Mouse (Mus musculus) ES-E14 (cell line): ENCODE measurements around the gene Prcc.

Source experiments
- HCFC1 ChIP-seq: IDR thresholded peaks from 2 replicates; pipeline ENCODE4 v1.6.1; 2012; ENCODE audit warnings: low read length, inconsistent platforms, borderline replicate concordance; ENCODE audit not compliant: insufficient read depth
- MAFK ChIP-seq: IDR thresholded peaks from 2 replicates; pipeline ENCODE4 v1.6.1; 2014; ENCODE audit warnings: mild to moderate bottlenecking, low read depth, low read length, inconsistent platforms; ENCODE audit not compliant: insufficient read depth
- ZNF384 ChIP-seq: IDR thresholded peaks from 2 replicates; pipeline ENCODE4 v1.6.1; 2012; ENCODE audit warnings: low read depth, low read length, inconsistent platforms

DNA sequence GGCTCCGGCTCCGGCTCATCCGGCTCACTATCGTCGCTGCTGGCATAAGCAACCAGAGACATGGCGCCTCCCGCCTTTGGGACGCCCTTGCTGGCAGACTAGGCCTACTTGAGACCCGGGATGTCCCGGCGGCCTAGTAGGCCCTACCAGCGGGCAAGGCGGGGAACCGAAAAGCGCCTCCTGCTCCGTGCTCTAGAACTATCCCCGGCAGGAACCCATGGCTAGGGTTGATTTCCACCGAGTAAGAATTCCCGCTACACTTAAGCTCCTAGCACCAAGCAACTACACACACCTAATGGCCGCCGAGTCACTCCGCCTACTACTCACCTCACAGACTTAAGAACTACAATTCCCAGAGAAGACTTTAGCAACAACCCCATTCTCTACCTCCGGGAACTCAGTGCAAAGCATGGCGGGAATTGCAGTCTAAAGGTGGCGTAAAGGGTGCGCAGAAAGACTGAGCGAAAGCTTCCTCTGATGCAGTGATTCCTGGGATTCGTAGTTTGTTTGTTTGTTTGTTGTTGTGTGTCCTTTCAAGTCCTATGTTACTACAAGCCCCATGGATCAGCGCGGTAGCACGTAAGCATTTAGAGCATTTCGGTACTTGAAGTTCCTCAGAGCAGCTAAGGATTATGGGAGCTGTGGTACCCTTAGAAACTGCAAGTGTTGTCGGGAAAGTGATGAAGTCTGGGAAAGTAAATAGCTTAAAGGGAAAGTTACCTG, at the start of gene Prcc:
- no peak for TF ChIP-seq MAFK
- peak; percentile 99 for TF ChIP-seq HCFC1
- TF ChIP-seq ZNF384, result no peak
